Mouse (Mus musculus) lung, embryonic 16.5 days (tissue): ENCODE data around the gene Zap70. TPM values are rescaled to one million over a fixed set of nuclear protein-coding genes. Genes with fewer than 3 reads are reported as not detected.

ENCODE experiments used
- ATAC-seq: fragments of 200-750 bp; cut with Nextera tagmentation; 2 replicates; pipeline ENCODE4 v1.8.0; 2017; ENCODE audit warnings: low read depth, mild to moderate bottlenecking, moderate library complexity
- H3K27ac ChIP-seq: fragments of 300-500 bp; sonication (generic); 2 replicates; pipeline ENCODE4 v1.5.1; 2014; ENCODE audit warnings: mild to moderate bottlenecking, control low read depth, low read length
- H3K27me3 ChIP-seq: fragments of 300-500 bp; sonication (generic); 2 replicates; pipeline ENCODE4 v1.6.1; 2014; ENCODE audit warnings: low read depth, low read length, mixed read lengths; ENCODE audit not compliant: control insufficient read depth, insufficient read depth
- H3K36me3 ChIP-seq: fragments of 300-500 bp; sonication (generic); 2 replicates; pipeline ENCODE4 v1.6.1; 2014; ENCODE audit warnings: low read length; ENCODE audit not compliant: control insufficient read depth, insufficient read depth
- H3K4me1 ChIP-seq: fragments of 300-500 bp; sonication (generic); replicated peaks from 2 replicates; pipeline ENCODE4 v1.6.1; 2014; ENCODE audit warnings: low read length, mixed read lengths; ENCODE audit not compliant: control insufficient read depth, insufficient read depth
- H3K4me2 ChIP-seq: fragments of 300-500 bp; sonication (generic); 2 replicates; pipeline ENCODE4 v1.6.1; 2014; ENCODE audit warnings: low read depth, low read length, control low read depth
- H3K4me3 ChIP-seq: fragments of 300-500 bp; sonication (generic); 2 replicates; pipeline ENCODE4 v1.5.1; 2014; ENCODE audit warnings: mild to moderate bottlenecking, low read length, control low read depth
- H3K9ac ChIP-seq: fragments of 300-500 bp; sonication (generic); 2 replicates; pipeline ENCODE4 v1.6.1; 2014; ENCODE audit warnings: low read length, control low read depth
- H3K9me3 ChIP-seq: fragments of 300-500 bp; sonication (generic); 2 replicates; pipeline ENCODE4 v1.6.1; 2016; ENCODE audit warnings: low read length; ENCODE audit not compliant: control insufficient read depth
- WGBS: fragments of 180-500 bp; shearing (Covaris S2); extraction: QIAGEN DNeasy Blood & Tissue Kit; methylation state at CpG from one replicate; pipeline ENCODE4 v1.1.7; 2014; 5-methylcytosine and 5-hydroxymethylcytosine counted together
- polyA plus RNA-seq: library from polyadenylated mRNA; unstranded; fragments of >200 nt; fragmentation: Nextera tagmentation; extraction: Ambion mirVana; gene quantifications from 2 replicates; pipeline ENCODE4 v1.2.1, GENCODE M21; 2015

Gene Zap70
- polyA plus RNA-seq, result 1.5 and 1.9 TPM in 2 replicates

GRCm38 (mm10) chr1:36761568-36761967 lies at the start of gene Zap70:
Gene Zap70 (plus strand): TSS chr1:36761798.
- Histone ChIP-seq H3K27ac (no peak within 1 kb of the TSS), H3K36me3 (no peaks in the 10 kb centered on the region), H3K4me2 (no peak within 1 kb of the TSS), H3K9ac (no peak within 1 kb of the TSS), H3K4me3 (no peak within 1 kb of the TSS), H3K9me3 (no peaks in the 10 kb centered on the region), H3K4me1 (no peaks in the 10 kb centered on the region; the same call in 1 of the 2 replicates), H3K27me3 (no peaks in the 10 kb centered on the region)
- no peak for ATAC-seq
- WGBS, result 70% methylated on average over 11 of the region's 11 CpGs

- ATAC-seq, result no peak
- 77% methylated on average over 5 of the region's 5 CpGs for WGBS
- H3K4me2 ChIP-seq, result no peak within 1 kb of the TSS
These were observed 47.3 kb upstream of the Zap70 start, which contains the start of gene Actr1b for GRCm38 (mm10) chr1:36714311-36714710. Gene Actr1b (minus strand): TSS chr1:36714422.

GRCm38 (mm10) chr1:36718786-36719185 lies 42.8 kb upstream of the Zap70 start:
- no peak overlapping the region for H3K27ac ChIP-seq
- H3K36me3 ChIP-seq, result no peaks in the 10 kb centered on the region
- H3K9ac ChIP-seq, result no peak overlapping the region
- 61% methylated on average over 1 of the region's 1 CpGs for WGBS
- H3K4me2 ChIP-seq, result no peak overlapping the region
- no peaks in the 10 kb centered on the region for H3K27me3 ChIP-seq
- no peak for ATAC-seq
- no peak overlapping the region for H3K4me3 ChIP-seq
- peaks cover 4% of the 10 kb centered on the region for H3K4me1 ChIP-seq
- H3K9me3 ChIP-seq, result no peaks in the 10 kb centered on the region

More at GRCm38 (mm10) chr1:36714311-36714710, 47.3 kb upstream of the Zap70 start, which contains the start of gene Actr1b:
- H3K36me3 ChIP-seq, result no peaks in the 10 kb centered on the region
- no peak within 1 kb of the TSS for H3K9ac ChIP-seq
- H3K27me3 ChIP-seq, result no peaks in the 10 kb centered on the region
- no peaks in the 10 kb centered on the region for H3K9me3 ChIP-seq
- no peak within 1 kb of the TSS for H3K4me3 ChIP-seq
- H3K27ac ChIP-seq, result no peak within 1 kb of the TSS
- H3K4me1 ChIP-seq, result no peaks in the 10 kb centered on the region

- no peaks in the 10 kb centered on the region for H3K27me3 ChIP-seq
- H3K9ac ChIP-seq, result no peak overlapping the region
- H3K9me3 ChIP-seq, result no peaks in the 10 kb centered on the region
- H3K36me3 ChIP-seq, result no peaks in the 10 kb centered on the region
- WGBS, result 55% methylated on average over 16 of the region's 16 CpGs
- no peak overlapping the region for H3K4me2 ChIP-seq
- ATAC-seq, result peak; percentile 60
- H3K4me3 ChIP-seq, result no peak overlapping the region
- peaks cover 4% of the 10 kb centered on the region for H3K4me1 ChIP-seq
- H3K27ac ChIP-seq, result no peak overlapping the region
These were observed 38.2 kb upstream of the Zap70 start for GRCm38 (mm10) chr1:36723146-36724056.

GRCm38 (mm10) chr1:36724057-36724431 lies 37.6 kb upstream of the Zap70 start:
- H3K27ac ChIP-seq, result no peak overlapping the region
- H3K4me1 ChIP-seq, result peaks cover 4% of the 10 kb centered on the region
- H3K9ac ChIP-seq, result no peak overlapping the region
- H3K9me3 ChIP-seq, result no peaks in the 10 kb centered on the region
- ATAC-seq, result no peak
- H3K36me3 ChIP-seq, result no peaks in the 10 kb centered on the region
- H3K4me2 ChIP-seq, result no peak overlapping the region
- H3K27me3 ChIP-seq, result no peaks in the 10 kb centered on the region
- 67% methylated on average over 4 of the region's 4 CpGs for WGBS
- H3K4me3 ChIP-seq, result no peak overlapping the region

- no peak overlapping the region for H3K9ac ChIP-seq
- H3K9me3 ChIP-seq, result no peaks in the 10 kb centered on the region
- no peak; the same call in 1 of the 2 replicates for ATAC-seq
- H3K27me3 ChIP-seq, result no peaks in the 10 kb centered on the region
- no peak overlapping the region for H3K27ac ChIP-seq
- no peaks in the 10 kb centered on the region for H3K36me3 ChIP-seq
- H3K4me3 ChIP-seq, result no peak overlapping the region
- no peak overlapping the region for H3K4me2 ChIP-seq
- H3K4me1 ChIP-seq, result no peaks in the 10 kb centered on the region
- 11% methylated on average over 4 of the region's 4 CpGs for WGBS
These were observed 24.3 kb upstream of the Zap70 start for GRCm38 (mm10) chr1:36737300-36737699.

- ATAC-seq, result no peak
These were observed 22.4 kb upstream of the Zap70 start for GRCm38 (mm10) chr1:36739231-36739630.

GRCm38 (mm10) chr1:36743046-36743445 lies 18.6 kb upstream of the Zap70 start:
- no peak overlapping the region for H3K4me2 ChIP-seq
- no peak overlapping the region for H3K4me3 ChIP-seq
- WGBS, result 60% methylated on average over 9 of the region's 9 CpGs
- no peak for ATAC-seq
- H3K4me1 ChIP-seq, result no peaks in the 10 kb centered on the region
- H3K36me3 ChIP-seq, result no peaks in the 10 kb centered on the region
- H3K27me3 ChIP-seq, result peaks cover 3% of the 10 kb centered on the region; the same call in 1 of the 2 replicates
- no peak overlapping the region for H3K9ac ChIP-seq
- H3K27ac ChIP-seq, result no peak overlapping the region
- H3K9me3 ChIP-seq, result no peaks in the 10 kb centered on the region

More at GRCm38 (mm10) chr1:36739231-36739630, 22.4 kb upstream of the Zap70 start:
- no peak overlapping the region for H3K4me3 ChIP-seq
- H3K9ac ChIP-seq, result no peak overlapping the region
- no peaks in the 10 kb centered on the region for H3K9me3 ChIP-seq
- WGBS, result 59% methylated on average over 5 of the region's 5 CpGs
- peaks cover 3% of the 10 kb centered on the region; the same call in 1 of the 2 replicates for H3K27me3 ChIP-seq
- H3K36me3 ChIP-seq, result no peaks in the 10 kb centered on the region
- H3K4me1 ChIP-seq, result no peaks in the 10 kb centered on the region
- no peak overlapping the region for H3K4me2 ChIP-seq
- H3K27ac ChIP-seq, result no peak overlapping the region

GRCm38 (mm10) chr1:36744268-36744944 lies 17.2 kb upstream of the Zap70 start:
- Histone ChIP-seq H3K4me1 (no peaks in the 10 kb centered on the region), H3K36me3 (no peaks in the 10 kb centered on the region), H3K27ac (no peak overlapping the region), H3K4me3 (peak overlapping the region; percentile 18; the same call in 1 of the 2 replicates), H3K9me3 (no peaks in the 10 kb centered on the region), H3K4me2 (peak overlapping the region; percentile 41), H3K27me3 (peaks cover 3% of the 10 kb centered on the region; the same call in 1 of the 2 replicates), H3K9ac (no peak overlapping the region)
- 13% methylated on average over 17 of the region's 17 CpGs for WGBS
- ATAC-seq, result no peak
